Mouse (Mus musculus) embryo, embryonic 10.5 days (tissue): ENCODE results near the gene Arid2.
"Not testable (repeated sequence)": the region's sequence is repeated elsewhere in the genome, so short reads cannot be mapped to it uniquely, and the experiment has no call there.

Source experiments
- DNase-seq: peaks from one replicate; pipeline ENCODE4 v3.0.0-alpha.2; 2015; ENCODE audit warnings: low spot score

Gene Arid2

DNA sequence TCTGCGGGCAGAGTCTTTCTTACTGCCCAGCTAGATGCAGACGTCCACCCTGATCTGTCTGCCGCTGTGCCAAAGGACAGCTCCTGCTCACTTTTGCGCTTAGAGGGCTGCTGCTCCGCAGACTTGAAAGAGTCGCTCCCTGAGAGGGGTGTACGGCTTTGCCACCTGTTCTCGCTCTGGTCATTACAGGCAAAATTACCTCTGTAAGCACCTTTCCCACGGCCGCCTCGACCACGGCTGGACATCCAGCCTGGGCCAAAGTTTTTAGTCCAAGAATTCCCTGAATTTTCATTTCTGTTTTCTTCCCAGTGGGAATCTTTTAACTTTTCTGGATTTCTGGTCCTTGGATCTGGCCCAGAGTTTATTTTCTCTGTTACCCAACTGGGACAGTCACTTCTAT is 130.8 kb downstream of the Arid2 start:
- no peak for DNase-seq

DNA sequence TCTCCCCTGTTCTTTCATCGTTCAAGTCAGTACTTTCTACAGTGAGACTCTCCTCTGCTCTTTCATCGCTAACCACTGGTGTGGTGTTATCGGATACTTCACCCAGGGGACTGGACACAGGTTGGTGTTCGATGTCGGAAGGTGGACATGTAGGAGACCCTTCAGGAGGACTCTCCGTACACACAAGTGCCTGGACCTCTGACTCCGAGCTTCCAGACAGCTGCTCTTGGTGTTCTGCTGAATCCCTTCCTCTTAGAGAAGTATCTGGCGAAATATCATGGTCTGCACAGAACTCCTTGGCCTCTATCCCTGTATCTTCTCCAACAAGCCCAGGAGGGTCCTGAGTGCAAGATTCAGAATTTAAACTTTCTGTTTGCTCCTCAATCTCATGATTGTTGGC is 132.6 kb downstream of the Arid2 start:
- DNase-seq = no peak

DNA sequence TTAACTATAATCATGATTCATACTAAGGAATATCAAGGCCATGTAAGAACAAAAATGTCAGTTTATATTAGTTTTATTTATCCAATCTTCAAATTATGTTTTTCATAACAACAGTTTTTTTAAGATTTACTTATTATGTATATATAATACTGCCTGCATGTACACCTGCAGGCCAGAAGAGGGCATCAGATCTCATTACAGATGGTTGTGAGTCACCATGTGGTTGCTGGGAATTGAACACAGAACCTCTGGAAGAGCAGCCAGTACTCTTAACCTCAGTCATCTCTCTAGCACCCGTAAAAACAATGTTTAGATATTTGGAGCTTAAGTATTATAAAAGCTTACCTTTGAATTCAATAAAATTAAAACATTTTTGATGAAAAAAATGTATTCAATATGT is 146.9 kb downstream of the Arid2 start:
- no peak for DNase-seq

DNA sequence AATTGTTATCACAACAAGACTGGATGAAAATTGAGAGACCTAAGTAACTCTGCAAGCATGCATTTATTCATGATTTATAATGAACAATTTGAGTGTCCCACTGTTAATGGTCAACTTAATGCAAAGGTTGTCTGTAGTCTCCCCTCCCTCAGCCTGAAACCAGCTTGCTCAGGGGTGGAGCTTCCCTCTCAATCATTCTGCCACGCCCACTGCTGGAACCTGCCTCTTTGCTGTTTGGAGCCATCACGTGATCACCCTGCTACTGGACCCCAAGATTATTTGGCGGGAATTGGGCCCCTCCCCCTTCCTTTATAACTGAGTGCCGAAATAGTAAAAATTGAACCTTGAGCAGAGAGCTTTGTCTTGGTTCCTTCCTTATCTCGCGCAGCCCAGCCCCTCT is 154.2 kb downstream of the Arid2 start:
- DNase-seq = not testable (repeated sequence)

DNA sequence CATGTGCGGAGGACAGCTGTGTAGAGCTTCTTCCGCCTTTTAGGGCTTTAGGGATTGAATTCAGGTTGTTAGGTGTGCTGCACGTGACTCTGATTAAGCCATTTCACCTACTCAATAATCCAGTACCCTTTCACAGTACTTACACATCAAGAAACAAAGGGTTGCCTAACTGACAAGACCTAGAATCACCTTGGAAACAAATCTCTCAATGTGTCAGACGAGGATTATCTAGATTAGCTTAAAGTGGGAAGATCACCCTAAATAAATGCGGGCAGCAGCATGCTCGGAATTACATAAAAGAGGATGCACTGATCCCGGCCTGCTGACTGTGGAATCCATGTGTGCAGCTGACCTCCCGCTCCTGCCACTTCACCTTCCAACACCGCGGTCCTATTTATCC is 159.5 kb downstream of the Arid2 start:
- no peak for DNase-seq

DNA sequence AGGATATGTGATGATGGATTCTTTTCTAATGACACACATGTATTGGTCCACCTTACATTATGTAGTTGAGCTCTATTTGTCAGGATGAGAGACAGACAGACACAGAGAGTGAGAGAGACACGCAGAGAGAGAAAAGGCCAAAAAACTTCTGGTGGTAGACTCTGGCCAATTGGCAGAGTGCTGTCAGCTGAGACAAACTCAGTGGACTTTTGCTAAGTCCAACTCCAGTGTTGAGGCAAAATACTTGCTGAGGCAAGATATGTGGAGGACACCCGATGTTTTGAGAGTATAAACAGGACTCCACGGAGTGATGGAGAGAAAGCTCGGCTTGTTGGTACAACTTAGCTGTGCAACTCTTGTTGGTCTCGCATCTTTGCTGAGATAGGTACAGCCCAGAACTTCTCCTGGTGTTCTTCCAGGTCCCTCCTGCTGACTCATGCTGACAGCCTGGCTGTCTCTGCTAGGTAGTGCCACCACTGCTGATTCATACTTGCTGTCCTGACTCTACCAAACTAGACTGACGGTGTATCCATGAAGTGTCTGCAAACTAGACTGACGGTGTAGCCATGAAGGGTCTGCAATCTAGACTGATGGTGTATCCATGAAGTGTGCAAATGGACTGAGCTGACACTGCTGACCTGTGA is 161.5 kb downstream of the Arid2 start:
- no peak for DNase-seq

DNA sequence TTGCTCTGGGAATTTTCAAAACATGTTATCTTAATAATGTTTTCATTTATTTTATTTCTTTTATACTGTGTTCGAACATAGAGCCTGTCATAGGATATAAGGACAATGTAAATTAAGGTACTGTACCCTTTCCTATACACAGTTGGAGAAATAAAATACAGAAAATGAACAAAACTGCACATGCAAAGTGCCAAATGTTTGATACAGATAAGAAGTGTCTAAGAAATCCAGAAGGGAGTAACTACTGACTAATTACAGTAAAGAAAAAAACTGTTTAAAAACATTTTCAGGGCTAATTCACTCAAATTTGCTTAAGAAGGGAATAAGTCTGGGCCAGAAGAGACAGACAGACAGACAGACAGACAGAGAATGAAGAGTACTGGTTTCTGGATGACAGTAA is 166.0 kb downstream of the Arid2 start:
- no peak for DNase-seq
